Mouse (Mus musculus) G1E (cell line): ENCODE measurements around the gene 4930518I15Rik.

Source experiments
- CTCF ChIP-seq: IDR thresholded peaks from 2 replicates; pipeline ENCODE4 v1.5.1; 2012; ENCODE audit warnings: low read depth, low read length, inconsistent platforms, mixed read lengths
- GATA1 ChIP-seq: IDR thresholded peaks from 2 replicates; pipeline ENCODE4 v1.6.1; 2012; ENCODE audit warnings: borderline replicate concordance, low read length, inconsistent platforms, mixed read lengths
- GATA2 ChIP-seq: IDR thresholded peaks from 2 replicates; pipeline ENCODE4 v1.6.1; 2012; ENCODE audit warnings: low read depth, low read length, inconsistent platforms, borderline replicate concordance
- TAL1 ChIP-seq: conservative IDR thresholded peaks from 2 replicates; pipeline ENCODE4 v1.6.1; 2012; ENCODE audit warnings: low read depth, low read length, inconsistent platforms, mixed read lengths

DNA sequence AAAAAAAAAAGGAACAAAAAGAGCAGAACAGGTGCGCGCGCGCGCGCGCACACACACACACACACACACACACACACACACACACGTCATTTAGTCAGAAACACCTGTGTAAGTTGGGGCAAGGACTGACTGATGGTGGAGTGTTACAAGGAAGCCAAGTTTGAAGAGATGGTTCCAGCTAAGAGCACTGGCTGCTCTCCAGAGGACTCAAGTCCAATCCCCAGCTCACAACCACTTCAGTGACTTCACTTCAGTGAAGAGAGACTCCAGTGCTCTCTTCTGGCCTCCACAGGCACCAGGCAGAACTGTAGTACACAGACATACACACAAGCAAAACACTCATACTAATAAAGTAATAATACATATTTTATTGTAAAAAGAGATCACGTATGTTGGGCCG lies 47.0 kb downstream of the 4930518I15Rik start:
- TF ChIP-seq CTCF (no peak), GATA1 (no peak), TAL1 (no peak), GATA2 (no peak)
